In genomic region chr11:115334531-115334930, GRCm38 (mm10) we compare ENCODE assay signal across 10 mouse cellular contexts. TPM values are rescaled to one million over a fixed set of nuclear protein-coding genes. Genes with fewer than 3 reads are reported as not detected.
DNase-seq lines count a peak whose midpoint lies in the region; ATAC-seq lines count a peak whose summit lies in the region.
"Had no signal": no experiment of that assay in that cellular context is flagged by ENCODE, and none has a peak within 500 bp of the region (broad histone marks: within the 10 kb centered on the region; RNA-seq: fewer than 3 reads in every experiment).

TSS of gene Otop3 (plus strand) at chr11:115334731.

- DNase-seq in embryonic facial prominence, embryonic 10.5 days (ENCODE audit: low spot score), result no peak
- no peak for DNase-seq in forebrain, embryonic 10.5 days (ENCODE audit: extremely low spot score, low spot score)
- no peak for DNase-seq in frontal cortex, adult 2 months (ENCODE audit: extremely low spot score in 1 of 2, low spot score in 1 of 2)
- no peak for DNase-seq in right cerebral cortex, adult 2 months (ENCODE audit: low spot score in 2 of 2)
- DNase-seq in kidney, postnatal 10 days, result no peak
- no peak for DNase-seq in right cerebral cortex, postnatal 10 days (ENCODE audit: low spot score in 2 of 2)
- DNase-seq: cerebellum, adult 11-12 months had no signal

- ATAC-seq in intestine, embryonic 15.5 days, result peak; percentile 33; the same call in 1 of the 2 replicates
- no peak for ATAC-seq in midbrain, embryonic 15.5 days (replicated peaks)

- H3K36me3 ChIP-seq in embryonic facial prominence, embryonic 10.5 days (replicated peaks), result no peaks in the 10 kb centered on the region
- no peaks in the 10 kb centered on the region for H3K36me3 ChIP-seq in forebrain, embryonic 10.5 days (replicated peaks)
- no peaks in the 10 kb centered on the region for H3K36me3 ChIP-seq in intestine, embryonic 15.5 days
- no peaks in the 10 kb centered on the region for H3K36me3 ChIP-seq in midbrain, embryonic 15.5 days (replicated peaks)

- peaks cover 90% of the 10 kb centered on the region for H3K27me3 ChIP-seq in embryonic facial prominence, embryonic 10.5 days (replicated peaks; ENCODE audit: low read depth, poor library complexity, severe bottlenecking)
- H3K27me3 ChIP-seq in forebrain, embryonic 10.5 days (ENCODE audit: poor library complexity, severe bottlenecking), result peaks cover 88% of the 10 kb centered on the region
- H3K27me3 ChIP-seq in intestine, embryonic 15.5 days (replicated peaks), result peaks cover 53% of the 10 kb centered on the region
- H3K27me3 ChIP-seq in midbrain, embryonic 15.5 days (replicated peaks), result peaks cover 17% of the 10 kb centered on the region

- H3K9me3 ChIP-seq in embryonic facial prominence, embryonic 10.5 days, result no peaks in the 10 kb centered on the region
- H3K9me3 ChIP-seq in forebrain, embryonic 10.5 days, result no peaks in the 10 kb centered on the region
- no peaks in the 10 kb centered on the region for H3K9me3 ChIP-seq in intestine, embryonic 15.5 days
- H3K9me3 ChIP-seq in midbrain, embryonic 15.5 days, result no peaks in the 10 kb centered on the region

- H3K4me1 ChIP-seq in embryonic facial prominence, embryonic 10.5 days, result peaks cover 16% of the 10 kb centered on the region
- H3K4me1 ChIP-seq in forebrain, embryonic 10.5 days, result peaks cover 35% of the 10 kb centered on the region
- peaks cover 12% of the 10 kb centered on the region; the same call in 1 of the 2 replicates for H3K4me1 ChIP-seq in intestine, embryonic 15.5 days (replicated peaks)
- H3K4me1 ChIP-seq in midbrain, embryonic 15.5 days, result peaks cover 9% of the 10 kb centered on the region

- peak within 1 kb of the TSS; percentile 10; the same call in 1 of the 2 replicates for H3K9ac ChIP-seq in intestine, embryonic 15.5 days
- H3K9ac ChIP-seq in midbrain, embryonic 15.5 days, result peak within 1 kb of the TSS; percentile 31; the same call in 1 of the 2 replicates

- peak within 1 kb of the TSS; percentile 50 for H3K4me2 ChIP-seq in intestine, embryonic 15.5 days (replicated peaks)
- peak within 1 kb of the TSS; percentile 68 for H3K4me2 ChIP-seq in midbrain, embryonic 15.5 days

- WGBS in embryonic facial prominence, embryonic 10.5 days, result 3% methylated on average over 29 of the region's 29 CpGs
- WGBS in forebrain, embryonic 10.5 days, result 3% methylated on average over 29 of the region's 29 CpGs
- WGBS in intestine, embryonic 15.5 days, result 3% methylated on average over 29 of the region's 29 CpGs
- 3% methylated on average over 29 of the region's 29 CpGs for WGBS in midbrain, embryonic 15.5 days

- peak within 1 kb of the TSS; percentile 39 for H3K4me3 ChIP-seq in embryonic facial prominence, embryonic 10.5 days
- peak within 1 kb of the TSS; percentile 44 for H3K4me3 ChIP-seq in forebrain, embryonic 10.5 days
- 0 out of 2 replicates have a peak within 1 kb of the TSS, but pooled peaks have one; percentile 14 for H3K4me3 ChIP-seq in intestine, embryonic 15.5 days (replicated peaks)
- peak within 1 kb of the TSS; percentile 34 for H3K4me3 ChIP-seq in midbrain, embryonic 15.5 days

- no peak within 1 kb of the TSS for H3K27ac ChIP-seq in embryonic facial prominence, embryonic 10.5 days (replicated peaks)
- no peak within 1 kb of the TSS for H3K27ac ChIP-seq in forebrain, embryonic 10.5 days
- no peak within 1 kb of the TSS for H3K27ac ChIP-seq in intestine, embryonic 15.5 days
- H3K27ac ChIP-seq in midbrain, embryonic 15.5 days, result no peak within 1 kb of the TSS

RNA-seq across cellular contexts. Expression of gene Otop3, which starts in this region (rescaled TPM):
- not detected in 2 replicates for polyA plus RNA-seq in embryonic facial prominence, embryonic 10.5 days (2016; fragmentation: Nextera tagmentation; extraction: Ambion mirVana)
- polyA plus RNA-seq in forebrain, embryonic 10.5 days (2016; fragmentation: Nextera tagmentation; extraction: Ambion mirVana), result not detected in 2 replicates
- polyA plus RNA-seq in intestine, embryonic 15.5 days (2015; fragmentation: Nextera tagmentation; extraction: Ambion mirVana), result 0.77 and 1.2 TPM in 2 replicates
- 0.75 and 0.90 TPM in 2 replicates for polyA plus RNA-seq in midbrain, embryonic 15.5 days (2015; fragmentation: Nextera tagmentation; extraction: Ambion mirVana)
- polyA plus RNA-seq in frontal cortex, adult 2 months (2012; rRNA removed), result 0.30 and 0.34 TPM in 2 replicates
- polyA plus RNA-seq: heart, postnatal 0 days had no signal
